Mouse (Mus musculus): ENCODE measurements around the gene Zfp580. TPM values are rescaled to one million over a fixed set of nuclear protein-coding genes. Genes with fewer than 3 reads are reported as not detected.

Gene Zfp580
- polyA plus RNA-seq, 1 experiment from 2014 or later = 101 TPM

DNA sequence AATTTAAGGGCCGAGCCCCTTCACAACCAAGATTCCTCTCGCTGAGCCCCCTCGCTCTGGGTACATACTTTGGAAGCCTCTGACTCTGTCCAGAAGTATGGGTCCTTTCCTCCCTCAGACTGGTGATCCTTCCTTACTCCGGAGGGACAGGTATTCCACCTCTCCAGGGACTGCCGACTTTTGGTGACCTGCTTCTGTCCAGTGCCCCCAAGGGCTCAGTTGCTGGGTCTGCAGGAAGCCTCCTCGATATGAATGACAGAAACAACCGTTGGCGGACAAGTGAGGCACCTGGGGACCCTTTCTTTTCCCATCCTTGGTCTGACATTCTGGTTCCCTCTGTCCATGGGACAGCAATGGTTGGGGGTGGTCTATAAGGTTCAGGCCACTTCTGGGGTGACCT, 6.0 kb downstream of the Zfp580 start:
- Histone ChIP-seq H3K9me3 (replicated peaks) (no peaks in the 10 kb centered on the region), H3K4me2 (peak overlapping the region; percentile 75), H3K4me3 (replicated peaks) (peak overlapping the region; percentile 63), H3K27ac (replicated peaks) (peak overlapping the region; percentile 84), H3K36me3 (no peaks in the 10 kb centered on the region), H3K27me3 (replicated peaks) (peaks cover 24% of the 10 kb centered on the region), H3K9ac (replicated peaks) (peak overlapping the region; percentile 72), H3K4me1 (peaks cover 81% of the 10 kb centered on the region)
- WGBS = 28% methylated on average over 8 of the region's 8 CpGs
- ATAC-seq (ENCODE audit: low FRiP score) = no peak

DNA sequence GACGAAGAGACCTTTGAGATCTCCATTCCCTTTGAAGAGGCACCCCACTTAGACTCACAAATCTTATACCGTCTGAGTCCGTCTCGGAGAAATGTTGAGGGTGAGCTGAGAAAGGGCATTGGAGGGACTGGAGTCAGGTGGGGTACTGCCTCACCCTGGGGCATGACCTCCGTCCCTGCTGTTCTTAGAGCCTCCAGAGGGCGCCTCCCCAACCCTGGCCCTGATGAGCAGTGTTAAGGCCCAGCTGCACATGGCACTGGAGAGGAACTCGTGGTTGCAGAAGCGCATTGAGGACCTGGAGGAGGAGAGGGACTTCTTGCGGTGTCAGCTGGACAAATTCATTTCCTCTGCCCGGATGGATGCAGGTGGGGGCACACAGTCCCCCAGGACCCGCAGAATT, 6.5 kb downstream of the Zfp580 start:
- WGBS = 26% methylated on average over 11 of the region's 11 CpGs
- H3K4me2 ChIP-seq = peak overlapping the region; percentile 75
- H3K4me1 ChIP-seq = peaks cover 77% of the 10 kb centered on the region
- peaks cover 23% of the 10 kb centered on the region for H3K27me3 ChIP-seq (replicated peaks)
- no peak for ATAC-seq (ENCODE audit: low FRiP score)
- H3K36me3 ChIP-seq = no peaks in the 10 kb centered on the region
- H3K27ac ChIP-seq (replicated peaks) = peak overlapping the region; percentile 14; the same call in 1 of the 2 replicates
- H3K9ac ChIP-seq (replicated peaks) = peak overlapping the region; percentile 72
- H3K4me3 ChIP-seq (replicated peaks) = peak overlapping the region; percentile 63
- no peaks in the 10 kb centered on the region for H3K9me3 ChIP-seq (replicated peaks)

DNA sequence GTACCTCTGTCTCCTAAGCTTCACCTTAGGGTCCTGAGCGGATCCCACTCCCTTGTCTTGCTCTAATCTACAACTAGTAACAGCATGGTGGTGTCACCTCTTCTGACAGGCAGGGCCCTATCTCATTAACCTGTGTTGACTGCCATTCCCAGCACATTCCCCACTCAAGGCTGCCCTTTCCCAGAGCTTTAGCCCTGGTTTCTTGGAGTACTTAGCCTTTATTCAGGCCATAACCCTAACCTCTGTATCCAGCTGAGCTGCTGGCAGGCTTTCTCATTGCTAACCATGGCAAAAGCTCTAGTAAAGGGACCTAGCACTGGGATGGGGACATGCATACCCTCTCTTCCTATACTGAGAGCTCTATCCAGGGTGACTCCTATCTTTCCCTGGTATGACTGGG, 7.3 kb downstream of the Zfp580 start:
- H3K4me3 ChIP-seq (replicated peaks) = no peak overlapping the region
- WGBS = 89% methylated on average over 1 of the region's 1 CpGs
- ATAC-seq (ENCODE audit: low FRiP score) = no peak
- H3K27ac ChIP-seq (replicated peaks) = 0 out of 2 replicates have a peak overlapping the region, but pooled peaks have one; percentile 99
- no peaks in the 10 kb centered on the region for H3K36me3 ChIP-seq
- no peaks in the 10 kb centered on the region for H3K9me3 ChIP-seq (replicated peaks)
- H3K4me2 ChIP-seq = no peak overlapping the region
- peaks cover 76% of the 10 kb centered on the region for H3K4me1 ChIP-seq
- peaks cover 18% of the 10 kb centered on the region for H3K27me3 ChIP-seq (replicated peaks)
- H3K9ac ChIP-seq (replicated peaks) = no peak overlapping the region

DNA sequence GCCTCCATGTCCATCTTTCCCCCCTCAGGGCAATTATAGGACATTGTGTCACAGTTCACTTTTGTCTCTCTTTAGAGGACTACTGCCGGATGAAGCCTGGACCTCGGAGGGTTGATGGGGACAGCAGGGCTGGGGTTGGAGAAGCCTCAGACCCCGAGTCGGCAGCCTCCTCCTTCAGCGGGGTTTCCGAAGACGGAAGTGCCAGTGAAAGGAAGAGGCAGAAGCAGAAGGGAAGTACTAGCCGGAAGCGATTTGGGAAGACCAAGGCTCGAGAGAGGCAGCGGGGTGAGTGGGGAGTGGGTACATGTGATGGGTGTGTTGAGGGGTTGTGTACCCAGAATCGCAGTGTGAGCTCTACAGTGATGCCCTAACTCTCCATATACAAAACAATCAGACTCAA, 8.1 kb downstream of the Zfp580 start:
- ATAC-seq (ENCODE audit: low FRiP score) = no peak
- H3K9ac ChIP-seq (replicated peaks) = peak overlapping the region; percentile 8; the same call in 1 of the 2 replicates
- 94% methylated on average over 12 of the region's 12 CpGs for WGBS

GRCm38 (mm10) chr7:5060239-5060731, 8.9 kb downstream of the Zfp580 start:
- Histone ChIP-seq H3K9ac (replicated peaks) (peak overlapping the region; percentile 85), H3K4me3 (replicated peaks) (peak overlapping the region; percentile 66), H3K27ac (replicated peaks) (peak overlapping the region; percentile 99), H3K36me3 (no peaks in the 10 kb centered on the region), H3K9me3 (replicated peaks) (no peaks in the 10 kb centered on the region), H3K27me3 (replicated peaks) (peaks cover 6% of the 10 kb centered on the region), H3K4me1 (peaks cover 73% of the 10 kb centered on the region), H3K4me2 (peak overlapping the region; percentile 78)
- WGBS = 1% methylated on average over 27 of the region's 27 CpGs
- peak; percentile 0; the same call in 1 of the 2 replicates for ATAC-seq (ENCODE audit: low FRiP score)

More for the DNA sequence above, 8.1 kb downstream of the Zfp580 start:
- Histone ChIP-seq H3K4me2 (peak overlapping the region; percentile 78), H3K36me3 (no peaks in the 10 kb centered on the region), H3K4me3 (replicated peaks) (no peak overlapping the region), H3K27ac (replicated peaks) (peak overlapping the region; percentile 99), H3K27me3 (replicated peaks) (peaks cover 15% of the 10 kb centered on the region), H3K4me1 (peaks cover 76% of the 10 kb centered on the region), H3K9me3 (replicated peaks) (no peaks in the 10 kb centered on the region)

DNA sequence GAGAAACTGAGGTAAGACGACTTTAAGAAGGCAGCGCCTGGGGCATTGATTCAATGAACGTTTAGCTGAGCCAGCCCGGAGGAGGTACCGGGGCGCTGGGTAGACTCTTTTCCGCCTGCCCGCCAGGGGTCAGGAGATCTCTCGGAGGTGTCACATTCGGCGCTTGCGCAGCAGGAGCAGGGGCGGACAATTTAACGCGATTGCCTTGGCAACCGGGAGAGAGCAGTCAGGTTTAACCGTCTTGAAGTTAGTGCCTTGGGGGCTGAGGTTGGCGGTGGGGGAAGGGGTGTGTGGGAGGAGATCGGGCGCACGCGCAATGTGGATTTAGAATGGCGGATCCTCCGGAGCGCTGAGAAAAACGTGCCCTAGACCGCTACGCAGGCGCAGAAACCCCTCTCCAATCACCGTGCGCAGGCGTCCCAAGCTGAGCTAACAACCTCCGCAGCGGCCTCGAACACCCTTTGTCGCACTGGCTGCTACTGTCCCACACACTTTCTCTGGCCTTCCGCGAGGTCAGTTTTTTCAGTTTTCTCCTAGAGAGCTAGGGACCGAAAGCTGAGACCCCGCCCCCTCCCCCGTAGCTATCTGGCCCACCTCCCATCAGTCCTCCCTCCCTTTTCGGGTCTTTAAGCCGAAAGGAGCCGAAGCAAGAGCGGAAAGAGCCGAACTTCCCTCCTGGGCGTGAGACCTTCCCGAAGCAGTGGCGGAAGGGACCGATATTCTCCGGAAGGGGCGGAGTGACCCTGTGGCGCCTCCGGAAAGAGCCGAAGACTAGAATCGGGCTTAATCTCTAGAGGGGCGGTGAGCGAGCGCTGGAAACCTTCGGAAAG, 9.8 kb downstream of the Zfp580 start:
- peak overlapping the region; percentile 66 for H3K4me3 ChIP-seq (replicated peaks)
- peak overlapping the region; percentile 99 for H3K27ac ChIP-seq (replicated peaks)
- H3K4me2 ChIP-seq = peak overlapping the region; percentile 78
- no peaks in the 10 kb centered on the region for H3K36me3 ChIP-seq
- under 1% methylated on average over 60 of the region's 60 CpGs for WGBS
- ATAC-seq (ENCODE audit: low FRiP score) = peak; percentile 89
- peaks cover 73% of the 10 kb centered on the region for H3K4me1 ChIP-seq
- H3K9ac ChIP-seq (replicated peaks) = peak overlapping the region; percentile 85
- no peaks in the 10 kb centered on the region for H3K9me3 ChIP-seq (replicated peaks)
- no peaks in the 10 kb centered on the region for H3K27me3 ChIP-seq (replicated peaks)

DNA sequence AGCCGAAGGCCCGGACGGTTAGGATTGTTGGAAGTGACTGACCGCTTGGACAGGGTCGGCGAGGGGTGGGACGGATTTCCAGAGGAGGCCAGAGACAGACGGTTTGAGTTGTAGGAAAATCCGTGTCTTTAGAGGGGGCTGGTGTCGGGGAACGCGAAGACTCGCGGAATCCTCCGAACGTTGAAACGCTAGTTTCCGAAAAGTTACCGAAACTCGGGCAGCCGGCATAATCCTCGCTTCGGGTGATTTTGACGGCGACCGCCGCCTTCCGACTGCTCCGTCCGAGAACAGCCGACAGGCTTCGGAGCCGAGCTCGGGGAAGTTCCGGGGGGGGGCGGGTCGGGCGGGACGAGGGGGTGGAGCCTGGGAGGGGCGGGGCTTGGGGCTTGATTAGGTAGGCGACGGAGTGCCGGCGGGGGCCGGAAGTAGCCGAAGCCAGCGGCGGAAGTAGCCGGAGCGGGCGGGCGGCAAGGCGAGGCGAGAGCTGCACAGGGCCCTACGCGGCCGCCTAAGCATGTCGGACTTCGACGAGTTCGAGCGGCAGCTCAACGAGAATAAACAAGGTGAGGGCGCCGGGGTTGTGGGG, 10.5 kb downstream of the Zfp580 start, which contains the start of gene U2af2:
Gene U2af2, plus strand, starts transcription at position 370 of the 586 bp plus-strand sequence.
- WGBS = under 1% methylated on average over 55 of the region's 65 CpGs
- ATAC-seq (ENCODE audit: low FRiP score) = peak; percentile 83
- Histone ChIP-seq H3K4me2 (peak within 1 kb of the TSS; percentile 78), H3K36me3 (peaks cover 7% of the 10 kb centered on the region; the same call in 1 of the 2 replicates), H3K9ac (replicated peaks) (peak within 1 kb of the TSS; percentile 85), H3K4me3 (replicated peaks) (peak within 1 kb of the TSS; percentile 66), H3K9me3 (replicated peaks) (no peaks in the 10 kb centered on the region), H3K4me1 (peaks cover 73% of the 10 kb centered on the region), H3K27me3 (replicated peaks) (no peaks in the 10 kb centered on the region), H3K27ac (replicated peaks) (peak within 1 kb of the TSS; percentile 99)

DNA sequence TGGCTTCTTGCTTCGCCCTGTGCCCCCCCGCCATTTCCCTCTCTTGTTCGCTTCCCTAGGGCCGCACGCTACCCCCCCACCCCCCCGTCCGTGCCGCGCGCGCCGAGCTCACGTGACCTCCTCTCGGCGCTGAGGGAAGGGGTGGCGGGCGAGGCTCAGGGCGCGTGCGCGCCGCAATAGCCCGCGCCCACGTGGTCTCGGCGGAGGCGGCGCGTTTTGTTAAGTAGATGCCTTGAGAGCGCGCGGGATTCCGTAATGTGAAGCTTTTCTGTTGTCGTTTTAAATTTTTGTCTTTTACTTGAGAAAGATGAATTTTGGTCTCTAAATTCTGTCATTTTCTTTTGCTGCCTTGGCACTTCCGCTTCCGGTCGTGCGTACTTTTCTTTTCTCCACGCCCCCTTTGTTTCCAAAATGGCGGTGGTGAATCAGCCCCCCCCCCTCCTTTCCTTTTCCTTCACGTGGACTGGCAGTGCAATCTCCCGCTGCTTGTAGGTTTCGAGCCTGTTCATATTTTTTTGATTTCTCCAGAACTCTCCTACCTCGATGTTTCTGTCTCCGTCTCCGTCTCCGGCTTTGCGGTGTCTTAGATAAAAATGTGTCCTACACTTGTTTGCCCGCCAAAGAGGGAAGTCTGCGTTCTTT, 11.1 kb downstream of the Zfp580 start:
- Histone ChIP-seq H3K27ac (replicated peaks) (peak overlapping the region; percentile 99), H3K9me3 (replicated peaks) (no peaks in the 10 kb centered on the region), H3K9ac (replicated peaks) (peak overlapping the region; percentile 85), H3K4me2 (peak overlapping the region; percentile 78), H3K4me1 (peaks cover 67% of the 10 kb centered on the region), H3K36me3 (peaks cover 13% of the 10 kb centered on the region), H3K27me3 (replicated peaks) (no peaks in the 10 kb centered on the region), H3K4me3 (replicated peaks) (peak overlapping the region; percentile 66)
- 0% methylated on average over 48 of the region's 51 CpGs for WGBS
- ATAC-seq (ENCODE audit: low FRiP score) = peak; percentile 46

GRCm38 (mm10) chr7:5064886-5065285, 13.5 kb downstream of the Zfp580 start:
- WGBS = 95% methylated on average over 6 of the region's 6 CpGs
- H3K4me3 ChIP-seq (replicated peaks) = 0 out of 2 replicates have a peak overlapping the region, but pooled peaks have one; percentile 66
- H3K27ac ChIP-seq (replicated peaks) = no peak overlapping the region
- no peak overlapping the region for H3K4me2 ChIP-seq
- H3K4me1 ChIP-seq = peaks cover 43% of the 10 kb centered on the region
- H3K9me3 ChIP-seq (replicated peaks) = no peaks in the 10 kb centered on the region
- H3K9ac ChIP-seq (replicated peaks) = no peak overlapping the region
- H3K36me3 ChIP-seq = peaks cover 37% of the 10 kb centered on the region
- no peaks in the 10 kb centered on the region for H3K27me3 ChIP-seq (replicated peaks)
- no peak for ATAC-seq (ENCODE audit: low FRiP score)

- Histone ChIP-seq H3K4me3 (replicated peaks) (no peak overlapping the region), H3K4me1 (no peaks in the 10 kb centered on the region), H3K27ac (replicated peaks) (no peak overlapping the region), H3K4me2 (no peak overlapping the region), H3K36me3 (peaks cover 93% of the 10 kb centered on the region), H3K9ac (replicated peaks) (no peak overlapping the region), H3K9me3 (replicated peaks) (no peaks in the 10 kb centered on the region), H3K27me3 (replicated peaks) (no peaks in the 10 kb centered on the region)
- WGBS = 69% methylated on average over 1 of the region's 1 CpGs
- no peak for ATAC-seq (ENCODE audit: low FRiP score)
Measured at GRCm38 (mm10) chr7:5073586-5073985, 22.2 kb downstream of the Zfp580 start.

GRCm38 (mm10) chr7:5074984-5075383, 23.6 kb downstream of the Zfp580 start:
- H3K36me3 ChIP-seq = peaks cover 82% of the 10 kb centered on the region
- H3K9ac ChIP-seq (replicated peaks) = no peak overlapping the region
- no peak overlapping the region for H3K27ac ChIP-seq (replicated peaks)
- no peaks in the 10 kb centered on the region for H3K9me3 ChIP-seq (replicated peaks)
- H3K4me1 ChIP-seq = no peaks in the 10 kb centered on the region
- no peak overlapping the region for H3K4me3 ChIP-seq (replicated peaks)
- H3K4me2 ChIP-seq = no peak overlapping the region
- no peaks in the 10 kb centered on the region for H3K27me3 ChIP-seq (replicated peaks)
- WGBS = 96% methylated on average over 5 of the region's 5 CpGs
- ATAC-seq (ENCODE audit: low FRiP score) = no peak
